Mouse (Mus musculus) megakaryocyte, embryonic 14.5 days (primary cell): ENCODE data around the gene Ttc39b.

Source experiments
- FLI1 ChIP-seq: IDR thresholded peaks from 2 replicates; pipeline ENCODE4 v1.6.1; 2012; ENCODE audit warnings: low read length, inconsistent platforms, mixed read lengths
- GATA1 ChIP-seq: IDR thresholded peaks from 3 replicates; pipeline ENCODE4 v1.6.1; 2012; ENCODE audit warnings: mixed read lengths, low read length, inconsistent platforms, borderline replicate concordance

GRCm38 (mm10) chr4:83327526-83327925, 3.5 kb upstream of the Ttc39b start:
- TF ChIP-seq FLI1 (no peak), GATA1 (no peak)
